Mouse (Mus musculus) heart, postnatal 25 days (tissue): ENCODE data around the gene Rdh7. TPM values are rescaled to one million over a fixed set of nuclear protein-coding genes. Genes with fewer than 3 reads are reported as not detected.
"Not testable (repeated sequence)": the region's sequence is repeated elsewhere in the genome, so short reads cannot be mapped to it uniquely, and the experiment has no call there.

Experiments
- DNase-seq: peaks from one replicate; pipeline ENCODE4 v3.0.0; 2022; ENCODE audit warnings: low spot score
- intact Hi-C: fragments of 180-260 bp; cut with DNase I; formaldehyde crosslinking; loops from one replicate; pipeline ENCODE4 v1.15.1; 2025
- total RNA-seq, 2 experiments: library from RNA; stranded (reverse); gene quantifications; 2 replicates each; pipeline ENCODE4 v1.2.3; 2021

Rdh7 gene
- total RNA-seq, 2 experiments from 2014 or later: not detected

GRCm38 (mm10) chr10:127897506-127897905, 8.9 kb upstream of the Rdh7 start:
- intact Hi-C loops: no loop called here
- no peak for DNase-seq

- DNase-seq: no peak
- intact Hi-C loops: no loop called here
Measured at GRCm38 (mm10) chr10:127896705-127897104, 8.1 kb upstream of the Rdh7 start.

- intact Hi-C loops, DNase-seq: not testable (repeated sequence)
Measured at GRCm38 (mm10) chr10:127893163-127894022, 4.8 kb upstream of the Rdh7 start.

- DNase-seq: no peak
- intact Hi-C loops: no loop called here
Measured at GRCm38 (mm10) chr10:127891481-127891880, 2.9 kb upstream of the Rdh7 start.

GRCm38 (mm10) chr10:127886971-127887370, 1.6 kb downstream of the Rdh7 start:
- intact Hi-C loops: no loop called here
- DNase-seq: no peak

GRCm38 (mm10) chr10:127886551-127886950, 2.1 kb downstream of the Rdh7 start:
- intact Hi-C loops: no loop called here
- no peak for DNase-seq

GRCm38 (mm10) chr10:127881041-127881440, 7.6 kb downstream of the Rdh7 start:
- intact Hi-C loops: no loop called here
- no peak for DNase-seq

- intact Hi-C loops: no loop called here
- DNase-seq: no peak
Measured at GRCm38 (mm10) chr10:127879155-127879688, 9.4 kb downstream of the Rdh7 start.

GRCm38 (mm10) chr10:127878262-127879057, 10.2 kb downstream of the Rdh7 start:
- intact Hi-C loops: no loop called here
- no peak for DNase-seq

GRCm38 (mm10) chr10:127877681-127878080, 10.9 kb downstream of the Rdh7 start:
- no peak for DNase-seq
- intact Hi-C loops: no loop called here

- no peak for DNase-seq
- intact Hi-C loops: no loop called here
Measured at GRCm38 (mm10) chr10:127872484-127872883, 16.1 kb downstream of the Rdh7 start.

- DNase-seq: no peak
- intact Hi-C loops: no loop called here
Measured at GRCm38 (mm10) chr10:127866232-127866631, 22.4 kb downstream of the Rdh7 start, which contains the start of gene Rdh16f2. Gene Rdh16f2 (plus strand): TSS chr10:127866474.

- intact Hi-C loops: no loop called here
- no peak for DNase-seq
Measured at GRCm38 (mm10) chr10:127864931-127865330, 23.7 kb downstream of the Rdh7 start.

- intact Hi-C loops: no loop called here
- no peak for DNase-seq
Measured at GRCm38 (mm10) chr10:127856376-127856775, 32.2 kb downstream of the Rdh7 start.

- DNase-seq: no peak
- intact Hi-C loops: no loop called here
Measured at GRCm38 (mm10) chr10:127849628-127850027, 39.0 kb downstream of the Rdh7 start, which contains the start of gene Rdh19. Gene Rdh19 (plus strand): TSS chr10:127849928.

GRCm38 (mm10) chr10:127848089-127848488, 40.5 kb downstream of the Rdh7 start:
- intact Hi-C loops: no loop called here
- DNase-seq: no peak

GRCm38 (mm10) chr10:127845945-127846344, 42.7 kb downstream of the Rdh7 start:
- intact Hi-C loops: not testable (repeated sequence)

GRCm38 (mm10) chr10:127840776-127841175, 47.8 kb downstream of the Rdh7 start:
- no peak for DNase-seq
- intact Hi-C loops: no loop called here

More at GRCm38 (mm10) chr10:127845945-127846344, 42.7 kb downstream of the Rdh7 start:
- DNase-seq: not testable (repeated sequence)

GRCm38 (mm10) chr10:127838539-127838938, 50.1 kb downstream of the Rdh7 start:
- DNase-seq: no peak
- intact Hi-C loops: no loop called here

- DNase-seq, intact Hi-C loops: not testable (repeated sequence)
Measured at GRCm38 (mm10) chr10:127837793-127838192, 50.8 kb downstream of the Rdh7 start.
